Mouse (Mus musculus) small intestine, adult 2 months (tissue): ENCODE measurements around the gene Pkn2.

Experiments used
- CTCF ChIP-seq: fragments of 200-500 bp; IDR thresholded peaks from 2 replicates; pipeline ENCODE4 v1.5.1; 2012; ENCODE audit warnings: low read depth, mild to moderate bottlenecking, control low read depth, inconsistent platforms, low read length, moderate library complexity, mixed read lengths; ENCODE audit not compliant: insufficient replicate concordance, insufficient read length; ENCODE audit errors: extremely low read depth
- POLR2A ChIP-seq: fragments of 200-500 bp; IDR thresholded peaks from 2 replicates; pipeline ENCODE4 v1.6.1; 2012; ENCODE audit warnings: low read depth, mild to moderate bottlenecking, control low read depth, inconsistent platforms, low read length, moderate library complexity

- no peak for TF ChIP-seq POLR2A
- no peak for TF ChIP-seq CTCF
These were observed 35.4 kb upstream of the Pkn2 start for GRCm38 (mm10) chr3:142917171-142917570.
